Mouse (Mus musculus) ES-E14 (cell line): ENCODE data around the gene Ina.

ENCODE experiments used
- MAFK ChIP-seq: IDR thresholded peaks from 2 replicates; pipeline ENCODE4 v1.6.1; 2014; ENCODE audit warnings: mild to moderate bottlenecking, low read depth, low read length, inconsistent platforms; ENCODE audit not compliant: insufficient read depth
- ZC3H11A ChIP-seq: IDR thresholded peaks from 2 replicates; pipeline ENCODE4 v1.6.1; 2012; ENCODE audit warnings: low read depth, mild to moderate bottlenecking, inconsistent platforms, low read length, borderline replicate concordance
- ZNF384 ChIP-seq: IDR thresholded peaks from 2 replicates; pipeline ENCODE4 v1.6.1; 2012; ENCODE audit warnings: low read depth, low read length, inconsistent platforms

DNA sequence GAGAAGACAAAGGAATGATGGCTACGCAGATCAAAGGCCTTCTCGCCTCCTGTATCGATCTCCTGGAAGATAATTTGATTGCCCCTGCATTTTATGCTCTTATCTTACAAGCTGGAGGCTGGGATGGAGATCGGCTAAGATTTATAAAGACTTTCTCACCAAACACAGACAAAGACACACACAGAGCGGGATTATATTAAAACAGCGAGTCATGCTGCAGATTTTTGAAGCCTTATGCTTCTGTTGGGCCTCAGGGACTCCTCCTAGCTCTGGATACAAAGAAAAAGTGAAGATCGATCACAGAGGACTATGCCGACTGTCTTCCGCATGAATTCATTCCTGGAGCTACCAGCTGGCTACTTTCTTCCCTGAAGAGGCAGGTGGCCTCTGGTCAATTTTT is 15.3 kb downstream of the Ina start:
- TF ChIP-seq ZNF384, result no peak
- no peak for TF ChIP-seq MAFK
- no peak for TF ChIP-seq ZC3H11A
